Mouse (Mus musculus): ENCODE data around the gene Fli1. TPM values are rescaled to one million over a fixed set of nuclear protein-coding genes. Genes with fewer than 3 reads are reported as not detected.

The Fli1 gene
- total and polyA plus RNA-seq, 2 experiments = 1.6 to 3.0 TPM

GRCm38 (mm10) chr9:32411507-32411906 is 131.2 kb downstream of the Fli1 start:
- Histone ChIP-seq H3K27ac (replicated peaks; ENCODE audit: insufficient read depth, low read depth, low read length) (no peak overlapping the region), H3K4me3 (ENCODE audit: insufficient read depth, low read depth, low read length) (no peak overlapping the region), H3K9ac (ENCODE audit: low read depth, low read length) (no peak overlapping the region), H3K4me1 (ENCODE audit: control insufficient read depth, insufficient read depth, low read length) (no peaks in the 10 kb centered on the region), H3K36me3 (ENCODE audit: control insufficient read depth, insufficient read depth, low read length) (no peaks in the 10 kb centered on the region), H3K27me3 (ENCODE audit: control insufficient read depth, insufficient read depth, low read length) (peaks cover 3% of the 10 kb centered on the region; the same call in 1 of the 2 replicates), H3K79me2 (ENCODE audit: control insufficient read depth, insufficient read depth, low read length) (no peaks in the 10 kb centered on the region)
- 91% methylated on average over 5 of the region's 5 CpGs for WGBS
- no peak for DNase-seq (ENCODE audit: extremely low read depth, low read depth, low spot score)
- no peak for TF ChIP-seq CTCF (IDR thresholded peaks at IDR 0.05; ENCODE audit: low read depth, low read length)
- no peak for TF ChIP-seq POLR2A (IDR thresholded peaks at IDR 0.05; ENCODE audit: extremely low read depth, insufficient read depth, low read length)

- DNase-seq (ENCODE audit: extremely low read depth, low read depth, low spot score) = no peak
- H3K4me3 ChIP-seq (ENCODE audit: insufficient read depth, low read depth, low read length) = no peak overlapping the region
- TF ChIP-seq CTCF (IDR thresholded peaks at IDR 0.05; ENCODE audit: low read depth, low read length) = no peak
- TF ChIP-seq POLR2A (IDR thresholded peaks at IDR 0.05; ENCODE audit: extremely low read depth, insufficient read depth, low read length) = no peak
- WGBS = 82% methylated on average over 5 of the region's 5 CpGs
- H3K27ac ChIP-seq (replicated peaks; ENCODE audit: insufficient read depth, low read depth, low read length) = no peak overlapping the region
- no peaks in the 10 kb centered on the region for H3K4me1 ChIP-seq (ENCODE audit: control insufficient read depth, insufficient read depth, low read length)
- H3K79me2 ChIP-seq (ENCODE audit: control insufficient read depth, insufficient read depth, low read length) = no peaks in the 10 kb centered on the region
- no peak overlapping the region for H3K9ac ChIP-seq (ENCODE audit: low read depth, low read length)
- H3K36me3 ChIP-seq (ENCODE audit: control insufficient read depth, insufficient read depth, low read length) = no peaks in the 10 kb centered on the region
- peaks cover 3% of the 10 kb centered on the region; the same call in 1 of the 2 replicates for H3K27me3 ChIP-seq (ENCODE audit: control insufficient read depth, insufficient read depth, low read length)
These were observed 132.0 kb downstream of the Fli1 start for GRCm38 (mm10) chr9:32410671-32411070.

GRCm38 (mm10) chr9:32409060-32409961 is 133.3 kb downstream of the Fli1 start:
- DNase-seq (ENCODE audit: extremely low read depth, low read depth, low spot score) = no peak

GRCm38 (mm10) chr9:32408730-32409059 is 134.0 kb downstream of the Fli1 start:
- Histone ChIP-seq H3K4me3 (ENCODE audit: insufficient read depth, low read depth, low read length) (peak overlapping the region; percentile 59; the same call in 1 of the 2 replicates), H3K79me2 (ENCODE audit: control insufficient read depth, insufficient read depth, low read length) (no peaks in the 10 kb centered on the region), H3K4me1 (ENCODE audit: control insufficient read depth, insufficient read depth, low read length) (no peaks in the 10 kb centered on the region), H3K27ac (replicated peaks; ENCODE audit: insufficient read depth, low read depth, low read length) (no peak overlapping the region), H3K9ac (ENCODE audit: low read depth, low read length) (no peak overlapping the region), H3K27me3 (ENCODE audit: control insufficient read depth, insufficient read depth, low read length) (peaks cover 3% of the 10 kb centered on the region; the same call in 1 of the 2 replicates), H3K36me3 (ENCODE audit: control insufficient read depth, insufficient read depth, low read length) (no peaks in the 10 kb centered on the region)
- DNase-seq (ENCODE audit: extremely low read depth, low read depth, low spot score) = no peak
- WGBS = 22% methylated on average over 8 of the region's 8 CpGs
- TF ChIP-seq CTCF (IDR thresholded peaks at IDR 0.05; ENCODE audit: low read depth, low read length) (no peak), POLR2A (IDR thresholded peaks at IDR 0.05; ENCODE audit: extremely low read depth, insufficient read depth, low read length) (no peak)

More at GRCm38 (mm10) chr9:32409060-32409961, 133.3 kb downstream of the Fli1 start:
- Histone ChIP-seq H3K27ac (replicated peaks; ENCODE audit: insufficient read depth, low read depth, low read length) (no peak overlapping the region), H3K9ac (ENCODE audit: low read depth, low read length) (peak overlapping the region; percentile 70), H3K4me1 (ENCODE audit: control insufficient read depth, insufficient read depth, low read length) (no peaks in the 10 kb centered on the region), H3K79me2 (ENCODE audit: control insufficient read depth, insufficient read depth, low read length) (no peaks in the 10 kb centered on the region), H3K27me3 (ENCODE audit: control insufficient read depth, insufficient read depth, low read length) (peaks cover 3% of the 10 kb centered on the region; the same call in 1 of the 2 replicates), H3K36me3 (ENCODE audit: control insufficient read depth, insufficient read depth, low read length) (no peaks in the 10 kb centered on the region), H3K4me3 (ENCODE audit: insufficient read depth, low read depth, low read length) (peak overlapping the region; percentile 59; the same call in 1 of the 2 replicates)
- WGBS = 4% methylated on average over 47 of the region's 47 CpGs
- no peak for TF ChIP-seq POLR2A (IDR thresholded peaks at IDR 0.05; ENCODE audit: extremely low read depth, insufficient read depth, low read length)
- no peak for TF ChIP-seq CTCF (IDR thresholded peaks at IDR 0.05; ENCODE audit: low read depth, low read length)

GRCm38 (mm10) chr9:32405191-32405925 is 137.3 kb downstream of the Fli1 start:
- DNase-seq (ENCODE audit: extremely low read depth, low read depth, low spot score) = peak; percentile 60
- WGBS = 40% methylated on average over 11 of the region's 11 CpGs
- Histone ChIP-seq H3K27me3 (ENCODE audit: control insufficient read depth, insufficient read depth, low read length) (peaks cover 3% of the 10 kb centered on the region; the same call in 1 of the 2 replicates), H3K79me2 (ENCODE audit: control insufficient read depth, insufficient read depth, low read length) (no peaks in the 10 kb centered on the region), H3K4me3 (ENCODE audit: insufficient read depth, low read depth, low read length) (no peak overlapping the region), H3K36me3 (ENCODE audit: control insufficient read depth, insufficient read depth, low read length) (no peaks in the 10 kb centered on the region), H3K27ac (replicated peaks; ENCODE audit: insufficient read depth, low read depth, low read length) (no peak overlapping the region), H3K9ac (ENCODE audit: low read depth, low read length) (no peak overlapping the region), H3K4me1 (ENCODE audit: control insufficient read depth, insufficient read depth, low read length) (peaks cover 10% of the 10 kb centered on the region; the same call in 1 of the 2 replicates)
- TF ChIP-seq POLR2A (IDR thresholded peaks at IDR 0.05; ENCODE audit: extremely low read depth, insufficient read depth, low read length) = no peak
- TF ChIP-seq CTCF (IDR thresholded peaks at IDR 0.05; ENCODE audit: low read depth, low read length) = peak; percentile 60
